Mouse (Mus musculus) liver, postnatal 0 days (tissue): ENCODE results near the gene Mtcl1.

Experiments
- CTCF ChIP-seq: sonication (generic); IDR thresholded peaks from 2 replicates; pipeline ENCODE4 v1.5.1; 2016; ENCODE audit warnings: antibody characterized with exemption, low read depth
- EP300 ChIP-seq: IDR thresholded peaks from 2 replicates; pipeline ENCODE4 v1.6.1; 2016; ENCODE audit warnings: antibody characterized with exemption, low read depth, mild to moderate bottlenecking

DNA sequence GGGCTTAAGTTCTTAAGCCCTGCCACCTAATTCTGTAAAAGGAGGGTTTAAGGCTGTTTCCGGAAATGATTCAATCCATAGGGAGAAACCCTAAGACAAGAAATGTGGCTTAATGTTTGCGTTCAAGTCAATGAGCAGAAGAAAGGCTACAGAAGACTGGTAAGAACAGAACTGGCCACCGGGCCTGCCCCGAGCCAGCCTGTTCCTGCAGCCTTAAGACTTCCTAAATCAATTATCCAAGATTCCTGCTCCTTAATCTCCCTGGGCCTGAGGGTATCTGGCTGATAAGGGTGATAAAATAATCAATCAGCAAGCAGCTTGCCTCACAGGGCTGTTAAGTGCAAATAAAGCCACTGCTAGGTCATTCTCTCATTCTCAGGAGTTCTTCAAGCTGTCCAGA, 31.8 kb downstream of the Mtcl1 start:
- no peak for TF ChIP-seq CTCF
- no peak for TF ChIP-seq EP300
